In the genomic region with DNA sequence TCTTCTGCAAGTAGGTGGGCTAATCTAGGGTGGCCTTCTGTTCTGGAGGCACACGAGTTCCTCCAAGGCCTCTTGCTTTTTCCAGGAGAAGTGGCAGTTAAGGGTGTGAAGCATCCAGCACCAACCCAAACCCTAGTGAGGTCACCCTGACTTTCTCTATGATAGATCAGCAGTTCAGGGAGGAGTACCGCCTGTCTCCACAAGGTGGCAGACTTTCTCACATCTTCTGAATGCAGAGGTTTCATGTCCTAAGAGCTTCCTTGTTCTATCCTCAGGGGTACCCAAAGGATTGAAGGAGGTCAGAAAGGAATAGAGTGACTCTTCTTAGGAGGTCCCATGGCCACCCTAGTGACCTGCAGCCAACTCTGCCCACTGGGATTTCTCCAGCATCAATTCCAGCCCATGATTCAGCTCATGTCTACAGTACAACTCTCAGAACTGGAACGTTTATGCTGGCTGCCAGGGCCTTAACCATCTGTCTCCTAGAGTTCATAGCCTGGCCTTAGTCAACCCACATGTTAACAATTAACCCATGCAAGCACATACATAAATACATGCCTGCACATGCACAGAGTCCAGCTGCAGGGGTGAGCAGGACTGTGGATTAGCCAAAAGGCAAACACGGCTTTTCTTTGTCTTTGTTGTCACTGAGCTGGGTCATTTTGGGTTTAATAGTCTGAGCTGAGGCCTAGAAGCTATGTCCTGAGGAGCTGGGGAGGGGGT, we compare ENCODE assay signal across 9 mouse cellular contexts. TPM values are rescaled to one million over a fixed set of nuclear protein-coding genes. Genes with fewer than 3 reads are reported as not detected.
A peak's percentile ranks its signal among the peaks of the same experiment; 100 is the strongest.
DNase-seq lines count a peak whose midpoint lies in the region; ATAC-seq and TF ChIP-seq lines count a peak whose summit lies in the region.
"Had no signal": no experiment of that assay in that cellular context is flagged by ENCODE, and none has a peak within 500 bp of the region (broad histone marks: within the 10 kb centered on the region; RNA-seq: fewer than 3 reads in every experiment).

No protein-coding gene starts in this region.

- H3K27me3 ChIP-seq in ES-Bruce4 (ENCODE audit: control insufficient read depth, insufficient read depth, low read length, poor library complexity, severe bottlenecking) = no peaks in the 10 kb centered on the region
- H3K27me3 ChIP-seq in embryonic facial prominence, embryonic 10.5 days (replicated peaks; ENCODE audit: low read depth, poor library complexity, severe bottlenecking) = peaks cover 5% of the 10 kb centered on the region; the same call in 1 of the 2 replicates
- no peaks in the 10 kb centered on the region for H3K27me3 ChIP-seq in lung, postnatal 0 days (replicated peaks; ENCODE audit: insufficient read depth, low read length)
- H3K27me3 ChIP-seq: lung, embryonic 15.5 days had no signal

- 38% methylated on average over 4 of the region's 4 CpGs for WGBS in embryonic facial prominence, embryonic 10.5 days
- 39% methylated on average over 4 of the region's 4 CpGs for WGBS in lung, postnatal 0 days

- ATAC-seq in lung, postnatal 0 days = peak; percentile 44; the same call in 1 of the 2 replicates

- peak; percentile 49 for DNase-seq in adrenal gland, adult 8-10 months
- peak; percentile 83 for DNase-seq in embryonic facial prominence, embryonic 10.5 days (ENCODE audit: low spot score)
- peak; percentile 17 to 61 for DNase-seq in heart, adult 9 months (ENCODE audit: low spot score in 2 of 2)
- DNase-seq in layer of hippocampus, adult 11-12 months (ENCODE audit: low spot score) = peak; percentile 86
- DNase-seq in lung, postnatal 0 days (ENCODE audit: low spot score) = peak; percentile 77
- DNase-seq in right cerebral cortex, postnatal 10 days (ENCODE audit: low spot score in 2 of 2) = peak; percentile 87 to 88
- DNase-seq in urinary bladder, postnatal 36 days (ENCODE audit: low spot score in 2 of 2) = peak; percentile 48 to 63

- TF ChIP-seq EP300 in ES-Bruce4 (IDR thresholded peaks at IDR 0.05; ENCODE audit: insufficient read depth, low read depth, low read length) = no peak
- TF ChIP-seq EP300 in lung, postnatal 0 days (IDR thresholded peaks at IDR 0.05) = no peak

- TF ChIP-seq CTCF in ES-Bruce4 (IDR thresholded peaks at IDR 0.05; ENCODE audit: low read depth, low read length) = peak; percentile 57
- peak; percentile 90 for TF ChIP-seq CTCF in lung, postnatal 0 days (IDR thresholded peaks at IDR 0.05)

- H3K27ac ChIP-seq in ES-Bruce4 (ENCODE audit: insufficient read depth, low read length) = no peak overlapping the region
- H3K27ac ChIP-seq in embryonic facial prominence, embryonic 10.5 days (replicated peaks) = no peak overlapping the region
- no peak overlapping the region for H3K27ac ChIP-seq in lung, postnatal 0 days (ENCODE audit: low read length)
- H3K27ac ChIP-seq: lung, embryonic 15.5 days had no signal

- H3K9ac ChIP-seq in ES-Bruce4 (ENCODE audit: low read depth, poor library complexity, severe bottlenecking) = no peak overlapping the region
- H3K9ac ChIP-seq in lung, postnatal 0 days (replicated peaks; ENCODE audit: low read depth) = no peak overlapping the region
- H3K9ac ChIP-seq: lung, embryonic 15.5 days had no signal

- no peak for TF ChIP-seq POLR2A in ES-Bruce4 (IDR thresholded peaks at IDR 0.05; ENCODE audit: insufficient read depth, low read length)

- H3K9me3 ChIP-seq in ES-Bruce4 (replicated peaks; ENCODE audit: control insufficient read depth, insufficient read depth, low read length, poor library complexity, severe bottlenecking) = no peaks in the 10 kb centered on the region
- H3K9me3 ChIP-seq in embryonic facial prominence, embryonic 10.5 days = no peaks in the 10 kb centered on the region
- no peaks in the 10 kb centered on the region for H3K9me3 ChIP-seq in lung, postnatal 0 days (ENCODE audit: low read length)
- H3K9me3 ChIP-seq: lung, embryonic 15.5 days had no signal

- no peak overlapping the region for H3K4me2 ChIP-seq in lung, postnatal 0 days (replicated peaks; ENCODE audit: low read depth, low read length)
- H3K4me2 ChIP-seq: lung, embryonic 15.5 days had no signal

- no peaks in the 10 kb centered on the region for H3K36me3 ChIP-seq in ES-Bruce4 (ENCODE audit: control insufficient read depth, insufficient read depth, low read length, poor library complexity, severe bottlenecking)
- H3K36me3 ChIP-seq in embryonic facial prominence, embryonic 10.5 days (replicated peaks) = no peaks in the 10 kb centered on the region
- no peaks in the 10 kb centered on the region for H3K36me3 ChIP-seq in lung, postnatal 0 days (ENCODE audit: insufficient read depth, low read length)
- H3K36me3 ChIP-seq: lung, embryonic 15.5 days had no signal

- no peaks in the 10 kb centered on the region for H3K4me1 ChIP-seq in ES-Bruce4 (ENCODE audit: control insufficient read depth, insufficient read depth, low read length)
- H3K4me1 ChIP-seq in embryonic facial prominence, embryonic 10.5 days = peaks cover 9% of the 10 kb centered on the region; the same call in 1 of the 2 replicates
- no peaks in the 10 kb centered on the region for H3K4me1 ChIP-seq in lung, postnatal 0 days (ENCODE audit: insufficient read depth, low read depth, low read length)
- H3K4me1 ChIP-seq: lung, embryonic 15.5 days had no signal

- no peak overlapping the region for H3K4me3 ChIP-seq in ES-Bruce4 (ENCODE audit: low read depth, low read length)
- H3K4me3 ChIP-seq in embryonic facial prominence, embryonic 10.5 days = no peak overlapping the region
- H3K4me3 ChIP-seq in lung, postnatal 0 days (ENCODE audit: low read depth, low read length) = no peak overlapping the region
- H3K4me3 ChIP-seq: lung, embryonic 15.5 days had no signal

RNA-seq across cellular contexts. Expression of gene Spr, which starts 22.8 kb away (rescaled TPM):
- 26.0 and 26.9 TPM in 2 replicates for polyA plus RNA-seq in ES-Bruce4 (2011; ENCODE audit: insufficient read depth, insufficient read length, low read depth, missing spikeins)
- total RNA-seq in adrenal gland, adult 8-10 months (2022) = 100 to 1,000 TPM in 1 of 4 experiments, 10 to 100 TPM in 3; 78.3 to 103 (median 84.9) TPM
- 53.8 and 58.1 TPM in 2 replicates for polyA plus RNA-seq in embryonic facial prominence, embryonic 10.5 days (2016; fragmentation: Nextera tagmentation; extraction: Ambion mirVana)
- polyA plus RNA-seq in lung, postnatal 0 days (2015; fragmentation: Nextera tagmentation; extraction: Ambion mirVana) = 45.3 and 54.3 TPM in 2 replicates

RNA-seq across cellular contexts. Expression of gene Emx1, which starts 26.9 kb away (rescaled TPM):
- polyA plus RNA-seq in ES-Bruce4 (2011; ENCODE audit: insufficient read depth, insufficient read length, low read depth, missing spikeins) = 0.56 and 1.8 TPM in 2 replicates
- not detected for total RNA-seq in adrenal gland, adult 8-10 months (2022)
- 2.6 and 2.9 TPM in 2 replicates for polyA plus RNA-seq in embryonic facial prominence, embryonic 10.5 days (2016; fragmentation: Nextera tagmentation; extraction: Ambion mirVana)
- polyA plus RNA-seq in lung, postnatal 0 days (2015; fragmentation: Nextera tagmentation; extraction: Ambion mirVana) = not detected in 2 replicates
- polyA plus RNA-seq: lung, embryonic 15.5 days had no signal
